Mouse (Mus musculus): ENCODE data around the gene Lzts3. TPM values are rescaled to one million over a fixed set of nuclear protein-coding genes. Genes with fewer than 3 reads are reported as not detected.

Lzts3 gene
- total RNA-seq, 2 experiments from 2014 or later = 9.4 to 9.5 TPM

DNA sequence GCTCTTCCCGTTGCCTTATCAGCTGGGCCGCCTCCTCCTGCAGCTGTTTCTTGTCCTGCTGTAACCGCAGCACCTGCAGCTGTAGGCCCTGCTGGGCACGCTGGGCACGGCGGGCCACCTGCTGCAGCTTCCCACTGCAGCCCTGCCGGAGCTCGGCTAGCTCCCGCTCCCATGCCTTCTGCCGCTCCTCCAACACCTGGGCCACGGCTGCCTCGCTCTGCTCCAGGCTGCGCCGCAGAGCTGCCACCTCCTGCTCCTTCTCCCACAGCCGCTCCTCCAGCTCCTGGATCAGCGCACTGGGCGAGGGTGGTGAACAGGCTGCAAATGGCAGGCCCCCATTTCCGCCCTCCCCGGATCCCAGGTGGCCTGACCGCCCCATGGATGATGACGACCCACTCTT, 6.8 kb downstream of the Lzts3 start:
- DNase-seq = no peak

DNA sequence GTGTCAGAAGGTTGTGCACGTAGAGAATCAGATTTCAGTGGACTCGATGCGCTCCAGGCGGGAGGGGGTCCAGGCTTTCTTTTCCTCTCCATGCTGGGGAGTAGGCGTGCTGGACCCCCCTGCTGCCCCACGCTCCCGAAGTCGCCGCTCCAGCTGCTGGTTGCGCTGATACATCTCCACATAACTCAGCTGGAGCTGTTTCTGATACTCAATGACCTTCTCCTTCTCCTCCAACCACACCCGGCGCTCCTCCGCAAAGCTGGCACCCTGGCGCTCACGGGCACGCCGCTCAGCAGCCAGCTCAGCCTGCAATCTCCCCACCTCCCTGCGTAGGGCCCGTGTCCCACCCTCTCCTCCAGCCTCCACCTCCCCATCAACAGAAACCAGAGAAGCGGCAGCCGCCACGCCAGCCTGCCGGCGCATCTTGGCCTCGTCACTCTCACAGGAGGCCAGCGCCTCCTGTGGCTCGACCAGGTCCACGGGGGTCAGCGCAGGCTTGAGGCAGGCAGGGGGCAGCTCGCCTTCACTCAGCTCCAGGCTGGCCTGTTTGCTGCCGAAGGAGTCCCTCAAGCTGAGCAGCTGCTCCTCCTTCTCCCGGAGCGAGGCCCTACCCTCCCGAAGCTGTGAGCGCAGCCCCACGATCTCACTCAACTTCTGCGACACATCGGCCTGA, 7.7 kb downstream of the Lzts3 start:
- DNase-seq = peak; percentile 40

DNA sequence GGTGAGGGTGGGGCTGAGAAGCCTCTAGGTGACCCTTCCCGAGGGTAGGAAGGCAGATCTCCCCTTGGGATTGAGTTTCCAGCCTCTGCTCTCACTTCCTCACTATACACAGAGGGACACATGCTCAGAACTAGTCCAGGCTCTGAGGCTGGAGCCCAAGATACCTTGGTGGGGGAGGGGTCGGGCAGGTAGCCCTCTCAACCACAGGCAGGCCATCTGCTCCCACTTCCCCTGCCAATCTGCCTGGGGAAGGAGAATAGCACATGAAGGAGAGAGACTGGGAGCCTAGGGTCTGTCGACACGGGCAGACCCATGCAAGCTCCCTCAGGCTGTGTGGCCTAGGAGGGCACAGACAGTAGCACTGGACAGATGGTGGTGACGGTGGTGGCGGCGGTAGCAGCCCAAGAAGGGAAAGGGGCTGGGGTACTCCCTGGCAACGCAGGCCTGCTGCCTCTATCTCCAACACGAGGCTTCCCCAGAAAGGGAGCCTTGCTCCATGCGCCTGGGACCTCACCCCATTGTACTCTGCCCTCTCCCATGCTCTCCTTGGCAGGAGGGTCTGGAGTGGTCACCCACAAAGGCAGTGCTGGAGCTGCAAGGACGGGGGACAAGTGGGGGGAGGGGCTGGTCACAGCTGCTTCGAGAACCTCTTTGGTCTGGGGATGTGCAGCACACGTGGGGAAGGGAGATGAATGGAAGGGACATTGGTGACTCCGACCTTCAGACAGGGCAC, 8.4 kb downstream of the Lzts3 start:
- no peak for DNase-seq

DNA sequence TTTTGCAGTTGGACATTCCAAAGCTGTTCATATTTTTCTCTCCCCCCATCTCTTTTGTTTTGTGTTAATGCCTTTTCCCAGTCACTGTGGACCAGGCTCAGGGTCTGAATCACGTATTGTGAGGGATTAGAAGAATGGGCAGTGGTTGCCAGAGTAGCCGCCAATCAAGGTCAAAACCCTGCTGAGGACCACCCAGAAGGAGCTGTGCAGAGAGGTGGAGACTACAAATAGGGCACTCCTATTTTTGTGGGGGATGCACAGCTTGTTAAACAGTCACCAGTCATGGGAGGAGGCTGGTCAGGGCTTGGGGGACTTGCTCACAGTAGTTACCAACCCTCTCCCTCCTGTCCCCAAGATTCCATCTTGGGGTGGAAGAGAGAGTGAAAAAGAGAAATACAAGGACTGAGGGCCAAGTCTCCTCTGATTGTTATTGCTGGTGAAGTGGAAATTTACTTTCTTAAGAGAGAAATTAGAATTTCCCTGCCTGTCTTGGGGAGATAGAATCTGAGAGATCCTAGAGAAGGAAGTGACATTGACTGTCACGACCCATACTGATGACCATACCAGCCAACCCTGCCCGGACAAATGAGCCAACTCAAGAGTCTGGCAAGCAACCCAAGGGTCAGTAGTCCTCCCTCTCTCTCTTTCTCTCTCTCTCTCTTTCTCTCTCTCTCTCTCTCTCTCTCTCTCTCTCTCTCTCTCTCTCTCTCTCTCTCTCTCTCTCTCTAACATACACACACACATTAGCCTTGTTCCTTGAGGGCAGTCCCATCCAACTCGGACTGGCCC, 9.5 kb downstream of the Lzts3 start:
- DNase-seq = no peak

DNA sequence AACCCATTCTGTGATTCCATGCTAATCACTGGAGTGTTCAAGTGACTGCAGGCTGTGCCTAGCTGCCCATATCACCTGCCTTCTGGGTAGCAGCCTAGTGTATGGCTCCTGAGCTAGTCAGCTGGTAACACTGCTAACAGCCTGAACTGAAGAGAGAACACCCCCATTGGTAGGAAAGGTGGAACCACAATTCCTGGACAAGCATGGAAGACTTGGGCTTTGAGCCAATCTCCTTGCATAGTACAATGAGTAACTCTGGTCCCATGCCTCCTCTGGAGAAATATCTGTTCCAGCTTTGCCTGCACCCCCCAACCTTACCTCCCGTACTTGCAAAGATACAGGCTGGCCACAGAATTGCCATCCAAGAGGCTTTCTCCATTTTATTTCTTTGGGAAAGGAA, 10.2 kb downstream of the Lzts3 start:
- no peak for DNase-seq

DNA sequence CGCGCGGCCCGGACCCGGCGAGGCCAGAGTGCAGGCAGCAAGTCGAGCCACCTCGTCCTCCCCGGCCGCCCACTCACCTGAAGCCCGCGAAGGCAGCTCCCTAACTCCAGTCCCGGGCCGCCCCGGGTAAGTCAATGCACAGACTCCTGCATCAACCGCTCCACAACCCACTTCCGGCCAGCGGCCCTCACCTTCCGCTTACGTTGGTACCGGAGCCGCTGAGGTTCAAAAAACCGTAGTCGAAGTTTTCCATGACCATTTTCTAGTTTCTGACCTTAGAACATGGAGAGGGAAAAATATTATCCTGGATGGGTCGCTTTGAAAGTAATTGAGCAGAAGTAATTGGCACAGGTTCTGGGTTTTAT, 12.8 kb downstream of the Lzts3 start, which contains the start of the genes Fastkd5 and Ubox5:
TSS of gene Fastkd5 (minus strand) at position 189 of the 365 bp plus-strand sequence.
TSS of gene Ubox5 (minus strand) at position 200 of the 365 bp plus-strand sequence.
- peak; percentile 95 for DNase-seq

DNA sequence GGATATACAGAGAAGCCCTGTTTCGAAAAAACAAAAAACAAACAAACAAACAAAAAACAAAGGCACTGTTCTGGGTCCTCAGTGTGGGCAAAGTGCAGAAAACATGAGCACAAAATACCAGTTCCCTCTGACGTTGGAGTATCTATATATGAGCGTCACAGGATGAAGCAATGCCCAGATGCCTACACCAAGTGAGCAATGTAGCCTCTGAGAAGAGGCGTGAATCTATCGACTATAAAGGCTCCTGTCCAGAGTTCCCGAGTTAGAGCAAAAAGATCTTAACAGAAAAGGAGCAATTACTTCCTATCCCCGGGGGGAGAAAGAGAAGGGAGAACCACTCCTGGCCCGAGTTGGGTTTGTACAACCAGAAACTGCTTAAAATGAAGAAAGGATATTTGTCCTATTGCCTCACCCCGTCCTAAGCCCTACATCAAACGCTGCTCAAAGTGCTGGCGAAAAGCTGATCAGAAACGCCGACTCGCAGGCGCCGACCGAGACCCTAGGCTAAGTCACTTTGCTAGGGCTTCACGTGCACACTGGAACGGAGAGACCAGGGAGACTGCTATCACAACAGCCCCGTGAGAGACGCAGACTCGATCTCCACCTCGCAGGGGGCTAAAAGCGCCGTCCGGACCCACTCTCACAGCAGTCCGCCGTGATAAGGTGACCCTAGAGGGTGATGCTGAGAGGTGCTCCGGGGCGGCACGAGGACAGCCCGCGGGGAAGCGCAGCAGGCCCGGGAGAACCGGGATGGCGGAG, 13.3 kb downstream of the Lzts3 start:
- no peak for DNase-seq

DNA sequence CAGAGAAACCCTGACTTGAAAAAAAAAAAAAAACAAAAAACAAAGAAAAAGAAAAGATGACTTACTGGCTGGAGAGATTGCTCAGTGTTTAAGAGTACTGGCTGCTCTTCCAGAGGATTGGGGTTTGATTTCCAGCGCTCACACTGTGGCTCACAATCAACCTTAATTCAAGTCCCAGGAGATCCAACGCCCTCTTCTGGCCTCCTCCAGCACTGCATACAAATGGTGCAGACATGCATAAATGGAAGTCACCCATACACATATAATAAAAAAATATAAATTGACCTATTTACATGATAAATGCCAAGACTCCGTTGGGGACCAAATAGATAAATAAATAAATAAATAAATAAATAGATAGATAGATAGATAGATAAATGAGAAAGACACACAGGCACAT, 14.2 kb downstream of the Lzts3 start:
- DNase-seq = no peak

DNA sequence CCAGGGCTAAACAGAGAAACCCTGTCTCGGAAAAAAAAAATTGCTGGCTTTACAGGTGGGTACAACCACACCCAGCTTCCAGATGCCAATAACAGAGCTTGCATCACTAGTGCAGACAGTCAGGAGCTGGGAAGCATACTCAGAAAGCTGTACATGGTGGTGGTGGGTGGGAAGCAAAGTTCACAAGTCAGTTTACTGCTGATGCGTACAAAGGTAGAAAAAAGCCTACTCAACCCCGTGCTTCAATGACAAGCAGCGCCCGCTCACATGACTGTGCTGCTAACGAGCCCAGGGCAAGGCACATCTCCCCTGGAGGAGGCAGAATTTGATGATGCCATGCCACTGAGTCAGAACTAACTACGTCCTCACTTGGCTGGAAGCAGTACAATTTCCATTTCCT, 23.6 kb downstream of the Lzts3 start:
- no peak for DNase-seq

DNA sequence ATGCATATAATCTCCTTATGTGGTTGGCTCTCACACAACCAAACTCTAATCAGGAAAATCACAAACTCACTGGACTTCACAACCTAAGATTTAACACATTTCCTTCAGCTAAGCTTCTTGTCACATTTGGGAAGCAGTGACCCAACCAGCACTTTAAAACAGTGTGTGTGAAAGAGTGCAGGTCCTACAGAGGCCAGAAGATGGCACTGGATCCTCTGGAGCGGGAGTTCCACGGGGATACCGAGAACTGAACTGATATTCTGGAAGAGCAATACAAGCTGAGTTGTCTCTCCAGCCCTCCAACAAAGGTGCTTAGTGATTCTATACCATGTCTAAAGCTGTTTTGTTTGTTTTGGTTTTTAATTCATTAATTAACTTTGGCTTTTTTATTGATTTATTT, 29.5 kb downstream of the Lzts3 start:
- peak; percentile 44 for DNase-seq

DNA sequence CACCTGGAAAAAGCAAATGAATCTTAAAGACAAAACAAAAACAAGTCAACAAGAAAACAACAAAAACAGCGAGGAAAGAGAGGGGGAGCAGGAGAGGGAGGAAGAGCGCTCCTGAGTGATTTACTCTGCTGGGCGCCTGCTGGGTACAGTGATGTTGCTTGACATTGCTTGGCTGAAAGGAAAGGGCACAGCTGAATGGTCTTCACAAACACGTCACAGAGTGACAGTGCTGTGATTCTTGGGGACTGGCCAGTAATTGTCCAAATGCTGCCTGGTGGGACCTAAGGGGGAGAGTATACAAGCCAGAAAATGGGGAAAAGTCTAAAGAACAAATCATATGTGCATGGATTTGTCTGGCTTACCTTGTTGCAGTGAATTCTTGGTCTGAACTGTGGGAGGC, 40.4 kb downstream of the Lzts3 start:
- no peak for DNase-seq

DNA sequence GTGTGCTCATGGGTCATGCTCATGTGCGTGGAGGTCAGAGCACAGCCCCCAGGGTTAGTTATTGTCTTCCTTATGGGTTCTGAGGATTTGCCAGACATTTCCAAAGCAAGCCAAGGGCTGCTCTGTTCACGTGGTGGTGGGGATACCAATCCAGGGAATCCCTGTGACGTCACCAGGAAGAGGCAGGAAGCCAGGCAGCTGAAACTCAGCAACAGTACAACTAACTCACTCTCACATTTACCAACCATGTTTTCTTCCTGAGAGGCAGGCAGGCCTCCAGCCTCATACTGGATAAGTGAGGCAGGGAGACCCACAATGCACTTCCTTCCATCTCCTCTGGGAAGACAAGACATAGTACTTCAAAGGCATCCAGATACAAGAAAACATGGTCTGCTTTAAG, 44.2 kb downstream of the Lzts3 start:
- DNase-seq = no peak

DNA sequence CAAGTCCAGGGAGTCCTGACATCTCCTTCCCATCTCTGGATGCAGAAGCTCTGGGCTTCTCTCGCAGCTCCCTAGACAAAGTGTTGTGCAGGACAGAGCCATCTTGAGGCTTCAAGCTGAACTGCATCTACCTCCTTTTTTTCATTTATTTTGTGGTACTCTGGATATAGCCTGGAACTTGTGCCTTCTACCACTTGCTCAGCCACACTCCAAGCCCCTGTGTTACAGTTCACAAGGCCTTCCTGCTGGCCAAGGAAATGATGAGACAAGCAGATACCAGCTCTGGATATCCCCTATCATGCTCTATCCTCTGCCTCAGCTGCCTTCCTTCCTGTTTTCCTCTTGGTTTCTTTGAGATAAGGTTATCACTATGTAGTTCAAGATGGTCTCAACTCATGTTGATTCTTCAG, 45.0 kb downstream of the Lzts3 start:
- DNase-seq = no peak

DNA sequence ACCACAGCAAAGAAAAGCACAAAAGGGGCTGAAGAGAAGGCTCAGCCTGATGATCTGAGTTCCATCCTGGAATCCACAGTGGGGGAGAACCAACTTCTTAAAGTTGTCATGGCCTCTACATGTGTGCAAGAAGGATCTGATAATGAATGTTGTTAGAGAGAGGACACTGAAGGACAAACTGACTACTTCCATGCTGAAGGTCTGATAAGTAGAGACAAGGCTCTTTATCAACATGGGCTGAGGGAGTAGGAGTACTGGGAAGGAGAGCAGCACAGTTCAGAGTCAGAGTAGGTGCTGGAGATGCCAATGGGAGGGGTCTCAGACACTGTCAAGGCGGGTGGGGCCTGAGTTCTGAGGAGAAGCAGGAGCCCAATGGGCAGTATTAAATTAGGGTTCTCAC, 47.0 kb downstream of the Lzts3 start:
- no peak for DNase-seq

DNA sequence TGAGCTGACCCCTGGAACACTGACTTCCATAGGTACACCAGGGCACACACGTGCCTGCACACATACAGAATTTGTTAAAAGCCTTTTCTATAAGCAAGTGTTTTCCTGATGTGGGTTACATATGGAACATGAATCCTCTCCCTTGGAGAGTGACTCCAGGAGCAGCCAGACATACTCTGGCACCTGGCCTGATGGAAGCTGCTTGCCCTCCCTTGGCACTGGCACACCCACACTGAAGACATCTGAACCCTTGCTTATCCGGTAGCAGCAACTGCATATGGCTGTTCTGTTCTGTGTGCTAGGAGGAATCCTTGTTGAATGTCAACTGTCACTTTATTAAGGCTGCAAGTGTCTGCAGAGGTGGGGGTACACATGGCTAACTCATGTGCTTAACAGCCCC, 51.6 kb downstream of the Lzts3 start:
- DNase-seq = no peak

DNA sequence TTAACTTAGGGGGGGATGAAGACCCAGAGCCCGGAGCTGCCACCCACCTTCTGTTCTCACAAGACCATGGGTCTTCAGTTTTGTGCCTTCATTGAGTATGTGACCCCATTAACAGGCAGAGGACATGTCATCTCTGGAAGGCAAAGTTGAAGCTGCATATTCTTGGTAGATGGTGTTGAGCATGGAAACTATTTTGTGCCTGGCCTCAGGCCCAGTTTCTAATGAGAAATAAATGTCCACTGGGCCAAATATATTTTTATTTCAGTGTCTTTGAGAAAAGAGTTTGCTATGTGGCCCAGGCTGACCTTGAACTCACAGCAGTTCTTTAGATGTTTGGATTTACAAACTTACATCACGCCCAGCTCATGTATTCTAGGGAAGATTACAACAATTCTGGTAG, 52.8 kb downstream of the Lzts3 start:
- DNase-seq = no peak

DNA sequence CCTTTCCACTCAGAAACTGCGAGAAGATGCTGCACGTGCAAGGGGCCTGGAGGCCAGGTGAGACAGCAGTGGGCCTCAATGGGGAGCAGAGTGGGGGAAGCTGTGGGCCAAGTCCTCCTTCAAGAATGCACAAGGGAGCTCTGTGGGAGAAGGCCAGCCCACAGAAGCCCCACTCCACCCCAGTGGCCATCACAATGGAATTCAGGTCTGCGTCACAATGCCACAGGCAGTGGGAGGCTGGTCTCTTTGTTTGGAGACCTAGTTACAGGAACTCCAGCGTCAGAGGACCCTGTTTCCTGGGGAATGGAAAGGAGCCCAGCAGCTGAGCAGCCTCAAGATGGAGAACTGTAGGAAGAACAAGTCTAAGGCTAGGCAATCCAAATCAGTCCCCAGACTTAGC, 53.4 kb downstream of the Lzts3 start:
- no peak for DNase-seq

DNA sequence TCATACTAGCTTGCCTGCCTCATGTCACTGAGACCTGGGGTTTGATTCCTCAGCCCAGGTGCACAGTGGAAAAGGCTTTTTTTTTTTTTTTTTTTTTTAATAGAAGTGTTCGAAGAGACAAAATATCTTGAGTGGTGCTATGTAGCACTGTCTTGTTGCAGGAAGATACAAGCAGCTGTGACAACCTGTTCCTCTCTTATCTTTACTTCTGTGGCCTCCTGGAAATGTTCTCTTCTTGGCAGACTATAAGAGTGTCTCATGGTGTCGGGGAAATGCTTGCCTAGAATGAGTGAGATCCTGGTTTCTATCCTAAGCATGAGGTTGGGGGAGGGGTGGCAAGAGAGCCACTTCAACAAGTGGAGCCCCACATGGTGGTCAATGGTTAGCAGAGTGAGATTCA, 54.2 kb downstream of the Lzts3 start:
- DNase-seq = no peak

DNA sequence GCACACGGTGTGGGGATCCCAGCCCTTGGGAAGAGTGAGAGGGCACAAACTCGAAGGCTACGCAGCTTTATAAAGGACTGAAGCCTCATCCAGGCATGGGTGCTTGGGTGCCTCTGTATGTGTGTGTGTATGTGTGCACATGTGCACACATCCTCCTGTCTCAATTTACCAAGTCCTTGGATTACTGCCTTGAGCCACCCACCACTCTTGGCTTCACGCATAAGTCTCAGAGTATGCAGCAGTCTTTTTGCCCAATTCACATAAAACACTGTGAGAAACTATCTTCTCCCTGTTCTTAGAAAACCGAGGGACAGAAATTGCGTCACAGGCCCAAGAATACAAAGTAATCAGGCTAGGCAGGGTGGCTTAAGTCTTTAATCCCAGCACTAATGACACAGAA, 56.6 kb downstream of the Lzts3 start:
- DNase-seq = no peak

DNA sequence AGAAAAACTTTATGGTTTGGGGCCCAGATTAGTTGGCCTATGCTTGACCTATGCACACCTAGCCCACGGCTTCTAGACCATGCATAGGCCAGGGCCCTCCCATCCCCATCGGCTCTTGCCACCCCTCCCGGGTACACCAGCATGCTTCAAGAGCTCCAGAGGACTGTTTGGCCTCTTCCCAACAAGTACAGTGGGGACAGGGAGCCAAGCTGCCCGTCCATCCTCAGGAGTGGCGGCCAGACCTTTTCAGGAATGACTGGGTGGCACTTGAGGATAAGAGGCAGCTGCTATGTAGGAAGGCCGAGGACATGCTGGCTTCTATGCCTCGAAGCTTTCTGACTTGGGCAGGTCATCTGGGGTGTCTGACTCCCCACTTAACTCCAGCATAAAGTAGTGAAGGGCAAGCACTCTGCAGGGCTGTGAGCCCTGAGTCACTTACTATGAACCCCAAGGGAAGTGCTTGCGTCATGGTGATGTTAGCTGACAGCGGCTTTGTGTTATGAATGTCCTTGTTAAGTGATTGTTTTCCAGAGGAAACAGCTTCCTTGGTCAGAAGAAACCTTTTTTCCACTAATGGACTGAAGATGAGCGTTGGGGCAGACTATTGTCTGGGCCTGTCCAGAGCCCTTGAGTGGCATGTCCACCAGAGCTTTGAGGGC, 58.6 kb downstream of the Lzts3 start:
- peak; percentile 25 for DNase-seq

Measured in adrenal gland, postnatal 10 days (tissue).